Mouse (Mus musculus) midbrain, embryonic 11.5 days (tissue): Measurements from ENCODE around the gene Sugp2. TPM values are rescaled to one million over a fixed set of nuclear protein-coding genes. Genes with fewer than 3 reads are reported as not detected.
A peak's percentile ranks its signal among the peaks of the same experiment; 100 is the strongest.

ENCODE experiments used
- ATAC-seq: fragments of 200-750 bp; cut with Nextera tagmentation; 2 replicates; pipeline ENCODE4 v1.8.0; 2017; ENCODE audit warnings: moderate TSS enrichment, moderate library complexity; ENCODE audit not compliant: low FRiP score
- DNase-seq: peaks from one replicate; pipeline ENCODE4 v3.0.0; 2015; ENCODE audit warnings: low spot score; ENCODE audit errors: missing footprints
- H3K27ac ChIP-seq: fragments of 300-500 bp; sonication (generic); 2 replicates; pipeline ENCODE4 v1.5.1; 2014; ENCODE audit warnings: low read depth, low read length
- H3K27me3 ChIP-seq: fragments of 300-500 bp; sonication (generic); 2 replicates; pipeline ENCODE4 v1.6.1; 2014; ENCODE audit warnings: mild to moderate bottlenecking, low read length, moderate library complexity, mixed read lengths; ENCODE audit not compliant: control insufficient read depth, insufficient read depth
- H3K36me3 ChIP-seq: fragments of 300-500 bp; sonication (generic); 2 replicates; pipeline ENCODE4 v1.6.1; 2014; ENCODE audit warnings: mild to moderate bottlenecking, low read length, moderate library complexity, mixed read lengths; ENCODE audit not compliant: control insufficient read depth, insufficient read depth
- H3K4me1 ChIP-seq: fragments of 300-500 bp; sonication (generic); 2 replicates; pipeline ENCODE4 v1.6.1; 2014; ENCODE audit warnings: low read length; ENCODE audit not compliant: control insufficient read depth, insufficient read depth
- H3K4me2 ChIP-seq: fragments of 300-500 bp; sonication (generic); 2 replicates; pipeline ENCODE4 v1.6.1; 2014; ENCODE audit warnings: mild to moderate bottlenecking, moderate library complexity
- H3K4me3 ChIP-seq: fragments of 300-500 bp; sonication (generic); 2 replicates; pipeline ENCODE4 v1.5.1; 2014; ENCODE audit warnings: low read depth, low read length
- H3K9ac ChIP-seq: fragments of 300-500 bp; sonication (generic); 2 replicates; pipeline ENCODE4 v1.6.1; 2014; ENCODE audit warnings: low read length
- H3K9me3 ChIP-seq: fragments of 300-500 bp; sonication (generic); 2 replicates; pipeline ENCODE4 v1.6.1; 2016; ENCODE audit warnings: low read length; ENCODE audit not compliant: control insufficient read depth
- WGBS: fragments of 180-500 bp; shearing (Covaris S2); extraction: QIAGEN DNeasy Blood & Tissue Kit; methylation state at CpG from one replicate; pipeline ENCODE4 v1.1.7; 2014; 5-methylcytosine and 5-hydroxymethylcytosine counted together
- polyA plus RNA-seq: library from polyadenylated mRNA; unstranded; fragments of >200 nt; fragmentation: Nextera tagmentation; extraction: Ambion mirVana; gene quantifications from 2 replicates; pipeline ENCODE4 v1.2.1, GENCODE M21; 2014

Gene Sugp2
- polyA plus RNA-seq: 42.4 and 47.5 TPM in 2 replicates

DNA sequence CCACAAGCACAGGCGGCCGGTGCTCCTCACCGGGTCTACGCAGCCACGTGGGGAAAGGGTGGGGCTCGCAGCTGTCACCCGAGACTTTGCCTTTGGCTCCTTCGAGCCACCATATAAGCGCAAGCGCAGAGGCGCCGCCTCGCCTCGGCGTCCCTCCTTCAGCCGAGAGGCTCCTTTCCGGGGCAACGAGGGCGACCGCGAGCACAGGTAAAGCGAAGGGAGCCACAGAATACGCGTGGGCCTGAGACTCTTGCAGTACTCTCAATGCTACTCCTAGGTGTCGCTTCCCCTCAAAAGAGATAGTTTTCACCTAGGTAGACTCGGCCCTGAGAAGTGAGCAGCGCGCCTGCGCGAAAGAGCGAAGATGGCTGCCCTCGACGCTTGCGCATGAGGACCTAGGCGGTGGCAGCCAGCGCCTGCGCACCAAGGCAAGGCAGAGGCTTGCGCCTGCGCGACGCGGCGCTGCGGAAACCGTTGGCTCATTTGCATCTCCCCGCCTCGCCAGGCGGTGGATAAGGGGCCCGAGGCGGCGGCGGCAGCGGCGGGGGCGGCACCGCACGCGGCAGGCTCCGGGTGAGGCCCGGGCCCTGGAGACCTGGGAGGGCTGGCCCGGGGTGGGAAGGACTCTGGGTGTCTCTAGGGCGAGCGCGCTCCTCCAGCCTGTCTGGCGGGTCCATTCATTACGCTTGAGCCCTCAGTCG lies at the start of gene Sugp2, which contains the start of gene Armc6:
Gene Sugp2 (plus strand): TSS at position 147 of the 701 bp plus-strand sequence.
Gene Armc6 (minus strand): TSS at position 387 of the 701 bp plus-strand sequence.
- under 1% methylated on average over 65 of the region's 67 CpGs for WGBS
- Histone ChIP-seq H3K9me3 (no peaks in the 10 kb centered on the region), H3K27me3 (no peaks in the 10 kb centered on the region), H3K36me3 (peaks cover 6% of the 10 kb centered on the region; the same call in 1 of the 2 replicates), H3K4me1 (peaks cover 16% of the 10 kb centered on the region), H3K4me2 (peak within 1 kb of the TSS; percentile 78), H3K27ac (peak within 1 kb of the TSS; percentile 85), H3K9ac (peak within 1 kb of the TSS; percentile 86), H3K4me3 (peak within 1 kb of the TSS; percentile 72)
- DNase-seq: peak; percentile 100
- ATAC-seq: peak; percentile 97

DNA sequence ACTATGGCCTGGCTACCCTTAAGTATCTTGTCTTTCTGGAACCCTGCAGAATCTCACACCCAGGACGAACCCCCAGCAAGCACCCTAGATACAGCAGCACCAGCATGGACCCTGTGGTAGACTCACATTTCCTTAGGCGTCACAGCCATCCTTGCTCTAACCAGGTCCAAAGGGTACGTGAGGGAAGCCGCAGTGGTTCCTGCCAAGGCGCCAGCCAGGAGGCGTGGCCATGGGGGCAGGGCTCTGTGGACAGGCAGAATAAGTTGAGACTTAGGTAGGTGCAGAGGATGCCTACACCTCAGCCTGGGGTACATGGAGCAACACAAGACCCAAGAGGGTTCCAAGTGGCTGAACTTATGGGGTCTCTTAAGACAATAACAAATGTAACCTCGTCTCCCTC lies 45.3 kb upstream of the Sugp2 start:
- H3K27me3 ChIP-seq: no peaks in the 10 kb centered on the region
- H3K9me3 ChIP-seq: no peaks in the 10 kb centered on the region
- no peak overlapping the region for H3K4me2 ChIP-seq
- no peak overlapping the region for H3K27ac ChIP-seq
- H3K4me3 ChIP-seq: no peak overlapping the region
- DNase-seq (no peak), ATAC-seq (no peak)
- no peaks in the 10 kb centered on the region for H3K4me1 ChIP-seq
- 69% methylated on average over 7 of the region's 7 CpGs for WGBS
- H3K36me3 ChIP-seq: no peaks in the 10 kb centered on the region
- no peak overlapping the region for H3K9ac ChIP-seq

DNA sequence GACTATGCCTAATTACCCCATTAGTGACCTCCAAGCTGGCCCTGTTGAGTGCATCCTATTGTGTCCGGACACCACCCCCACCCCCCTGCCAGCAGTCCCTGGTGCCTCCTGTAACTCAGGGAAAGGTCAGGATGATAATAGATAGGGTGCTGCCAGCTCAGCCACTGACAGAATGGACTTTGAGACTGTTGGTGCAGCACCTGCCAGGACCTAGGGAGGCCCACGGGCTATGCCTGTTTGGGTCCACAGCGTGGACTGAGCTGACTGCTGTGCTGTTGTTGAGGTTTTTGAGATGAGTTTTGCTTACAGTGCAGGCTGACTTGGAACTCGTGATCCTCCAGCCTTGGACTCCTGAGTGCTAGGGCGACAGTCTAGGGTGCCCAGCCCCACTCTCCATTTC lies 40.8 kb upstream of the Sugp2 start:
- no peak overlapping the region for H3K9ac ChIP-seq
- H3K27ac ChIP-seq: no peak overlapping the region
- H3K4me2 ChIP-seq: no peak overlapping the region
- no peaks in the 10 kb centered on the region for H3K36me3 ChIP-seq
- H3K27me3 ChIP-seq: no peaks in the 10 kb centered on the region
- ATAC-seq (no peak), DNase-seq (no peak)
- H3K4me1 ChIP-seq: no peaks in the 10 kb centered on the region
- no peaks in the 10 kb centered on the region for H3K9me3 ChIP-seq
- no peak overlapping the region for H3K4me3 ChIP-seq
- WGBS: 81% methylated on average over 5 of the region's 5 CpGs

DNA sequence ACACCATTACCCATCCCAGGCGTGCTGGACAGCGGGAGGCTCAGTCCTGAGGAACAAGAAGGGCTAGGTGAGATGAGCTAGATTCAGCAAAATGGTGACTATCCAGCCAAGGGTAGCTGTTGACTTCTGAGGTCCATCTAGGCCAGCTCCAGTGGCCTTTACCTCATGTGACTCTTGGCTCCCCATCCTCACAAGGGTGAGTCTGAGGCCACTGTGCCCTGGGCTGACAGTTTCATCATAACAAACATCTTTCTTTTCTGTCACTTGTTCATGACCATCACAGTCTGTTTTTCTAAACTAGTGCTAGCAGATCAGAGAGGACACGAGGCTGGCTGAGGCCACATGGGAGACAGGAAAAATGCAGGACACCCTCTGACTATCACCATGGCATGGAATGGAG lies 39.8 kb upstream of the Sugp2 start:
- Histone ChIP-seq H3K4me3 (no peak overlapping the region), H3K36me3 (no peaks in the 10 kb centered on the region), H3K27me3 (no peaks in the 10 kb centered on the region), H3K9ac (no peak overlapping the region), H3K4me1 (no peaks in the 10 kb centered on the region), H3K9me3 (no peaks in the 10 kb centered on the region), H3K27ac (no peak overlapping the region), H3K4me2 (no peak overlapping the region)
- DNase-seq (no peak), ATAC-seq (no peak)
- 79% methylated on average over 3 of the region's 3 CpGs for WGBS

DNA sequence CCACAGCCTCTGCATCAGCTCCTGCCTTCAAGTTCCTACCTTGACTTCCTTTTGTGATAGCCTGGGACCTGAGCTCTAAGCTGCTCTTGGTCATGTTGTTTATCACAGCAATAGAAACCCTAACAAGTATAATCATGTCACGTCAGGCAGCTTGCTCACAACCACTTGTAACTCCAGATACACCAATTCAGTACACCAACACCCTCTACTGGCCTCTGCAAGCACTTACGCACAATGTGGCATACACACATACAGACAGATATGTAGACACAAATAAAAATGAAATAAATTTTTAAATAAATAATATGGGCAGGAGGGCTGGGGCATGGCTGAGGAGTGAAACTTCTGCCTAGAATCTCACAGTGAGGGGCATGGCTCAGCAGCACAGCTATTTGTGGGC lies 38.3 kb upstream of the Sugp2 start:
- 85% methylated on average over 2 of the region's 2 CpGs for WGBS
- Histone ChIP-seq H3K27ac (no peak overlapping the region), H3K9ac (no peak overlapping the region), H3K4me3 (no peak overlapping the region), H3K9me3 (no peaks in the 10 kb centered on the region), H3K4me1 (no peaks in the 10 kb centered on the region), H3K27me3 (no peaks in the 10 kb centered on the region), H3K4me2 (no peak overlapping the region), H3K36me3 (no peaks in the 10 kb centered on the region)
- DNase-seq (no peak), ATAC-seq (no peak)

DNA sequence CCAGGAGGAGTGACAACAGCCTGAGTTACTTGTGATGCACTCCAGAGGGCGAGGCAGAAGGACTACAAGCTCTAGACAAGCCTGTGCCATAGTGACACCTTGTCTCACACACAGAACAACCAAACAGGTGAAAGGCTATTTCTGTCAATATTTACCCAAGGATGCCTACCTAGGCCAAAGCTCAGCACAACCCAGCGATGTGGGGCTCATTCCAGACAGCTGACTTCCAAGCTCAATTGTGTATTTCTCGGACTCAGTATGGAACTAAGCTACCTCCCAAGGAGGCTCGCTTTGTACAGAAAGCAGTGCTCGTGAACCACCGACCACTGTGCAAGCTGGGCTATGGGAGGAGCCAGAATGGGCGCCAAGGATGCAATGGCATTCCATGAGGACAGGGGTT lies 36.4 kb upstream of the Sugp2 start:
- Histone ChIP-seq H3K4me2 (no peak overlapping the region), H3K4me1 (no peaks in the 10 kb centered on the region), H3K27me3 (no peaks in the 10 kb centered on the region), H3K9me3 (no peaks in the 10 kb centered on the region), H3K36me3 (no peaks in the 10 kb centered on the region), H3K9ac (0 out of 2 replicates have a peak overlapping the region, but pooled peaks have one; percentile 13), H3K27ac (no peak overlapping the region), H3K4me3 (no peak overlapping the region)
- DNase-seq (no peak), ATAC-seq (no peak)
- WGBS: 51% methylated on average over 7 of the region's 7 CpGs

DNA sequence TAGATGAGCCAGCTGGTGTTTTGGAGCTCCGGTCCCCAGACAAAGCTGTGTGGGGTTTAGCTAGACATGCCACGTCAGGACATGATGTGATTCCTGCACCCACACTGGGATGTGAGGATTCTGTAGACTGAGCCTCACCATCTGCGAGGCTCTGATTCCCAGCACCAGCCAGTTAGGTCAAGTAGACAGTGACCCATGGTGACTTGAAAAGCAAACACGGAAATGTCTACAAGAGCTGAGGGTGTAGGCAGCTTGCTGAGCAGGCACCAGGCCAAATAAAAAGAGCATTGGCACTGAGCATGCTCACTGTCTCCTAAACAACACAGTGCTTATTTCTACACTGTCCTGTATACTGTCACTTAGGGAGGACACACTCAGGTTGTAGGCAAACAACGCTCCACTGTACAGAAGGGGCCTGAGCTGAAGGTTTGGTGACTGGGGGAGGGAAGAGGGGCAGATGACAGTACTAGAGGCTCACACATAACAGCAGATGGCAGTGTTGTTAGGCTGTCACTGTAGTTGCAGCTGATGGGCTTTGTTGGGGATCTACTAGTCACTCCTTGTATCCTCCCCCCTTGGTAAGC lies 33.8 kb upstream of the Sugp2 start:
- Histone ChIP-seq H3K27ac (no peak overlapping the region), H3K9ac (no peak overlapping the region), H3K9me3 (no peaks in the 10 kb centered on the region), H3K4me2 (no peak overlapping the region), H3K4me3 (no peak overlapping the region), H3K4me1 (no peaks in the 10 kb centered on the region), H3K36me3 (no peaks in the 10 kb centered on the region), H3K27me3 (no peaks in the 10 kb centered on the region)
- DNase-seq (no peak), ATAC-seq (no peak)
- WGBS: 84% methylated on average over 5 of the region's 5 CpGs

DNA sequence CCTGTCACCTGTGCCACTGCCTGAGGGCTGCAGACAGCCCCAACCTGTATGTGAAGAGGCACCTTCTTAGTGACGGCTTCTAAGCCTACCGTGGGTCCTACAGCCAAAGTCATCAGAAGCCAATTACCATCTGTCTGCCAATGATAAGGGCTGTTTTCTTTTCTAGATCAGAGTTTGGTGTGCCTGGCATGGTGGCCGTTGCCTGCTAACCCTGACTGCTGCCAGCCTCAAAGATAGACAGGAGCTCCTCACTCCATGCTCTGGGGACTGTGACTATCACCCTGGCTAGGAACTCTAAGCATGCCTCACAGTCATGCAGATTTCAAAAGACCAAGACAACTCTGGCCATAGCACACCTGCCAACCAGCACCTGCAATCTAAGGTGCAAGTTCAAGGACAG lies 32.6 kb upstream of the Sugp2 start:
- Histone ChIP-seq H3K4me2 (no peak overlapping the region), H3K9me3 (no peaks in the 10 kb centered on the region), H3K4me1 (no peaks in the 10 kb centered on the region), H3K27ac (no peak overlapping the region), H3K36me3 (no peaks in the 10 kb centered on the region), H3K27me3 (no peaks in the 10 kb centered on the region), H3K4me3 (no peak overlapping the region), H3K9ac (no peak overlapping the region)
- no peak for DNase-seq
- ATAC-seq: no peak
- 86% methylated on average over 3 of the region's 3 CpGs for WGBS

DNA sequence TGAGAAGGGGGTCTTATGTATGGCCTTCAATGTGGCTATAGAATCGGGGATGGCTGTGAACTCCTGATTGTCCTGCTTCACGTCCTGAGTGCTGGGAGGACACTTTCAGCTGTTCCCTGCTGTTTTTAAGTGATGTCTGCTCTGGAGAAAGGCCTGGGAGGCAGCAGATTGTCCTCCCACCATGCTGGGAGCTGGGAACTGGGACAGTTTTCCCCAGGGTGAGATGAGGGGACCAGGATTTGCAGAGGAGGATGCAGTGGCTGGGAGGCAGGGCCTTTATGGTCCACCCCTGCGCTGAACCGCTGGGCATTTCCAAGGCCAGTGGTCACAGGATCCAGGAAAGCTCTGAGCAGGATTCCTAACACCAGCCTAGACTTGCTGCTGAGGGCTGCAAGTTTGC lies 31.0 kb upstream of the Sugp2 start:
- no peak overlapping the region for H3K27ac ChIP-seq
- 69% methylated on average over 4 of the region's 4 CpGs for WGBS
- no peak overlapping the region; the same call in 1 of the 2 replicates for H3K9ac ChIP-seq
- H3K4me3 ChIP-seq: no peak overlapping the region
- H3K4me1 ChIP-seq: no peaks in the 10 kb centered on the region
- H3K4me2 ChIP-seq: no peak overlapping the region
- H3K36me3 ChIP-seq: no peaks in the 10 kb centered on the region
- DNase-seq (no peak), ATAC-seq (no peak)
- no peaks in the 10 kb centered on the region for H3K9me3 ChIP-seq
- no peaks in the 10 kb centered on the region for H3K27me3 ChIP-seq
